Mouse (Mus musculus) bone marrow macrophage, adult 2 months (primary cell): ENCODE results near the gene Tle4.

Experiments
- CTCF ChIP-seq: IDR thresholded peaks from 2 replicates; pipeline ENCODE4 v1.5.1; 2012; ENCODE audit warnings: low read depth, mild to moderate bottlenecking, low read length, moderate library complexity
- POLR2A ChIP-seq: IDR thresholded peaks from 2 replicates; pipeline ENCODE4 v1.6.1; 2012; ENCODE audit warnings: mild to moderate bottlenecking, low read depth, low read length, borderline replicate concordance

DNA sequence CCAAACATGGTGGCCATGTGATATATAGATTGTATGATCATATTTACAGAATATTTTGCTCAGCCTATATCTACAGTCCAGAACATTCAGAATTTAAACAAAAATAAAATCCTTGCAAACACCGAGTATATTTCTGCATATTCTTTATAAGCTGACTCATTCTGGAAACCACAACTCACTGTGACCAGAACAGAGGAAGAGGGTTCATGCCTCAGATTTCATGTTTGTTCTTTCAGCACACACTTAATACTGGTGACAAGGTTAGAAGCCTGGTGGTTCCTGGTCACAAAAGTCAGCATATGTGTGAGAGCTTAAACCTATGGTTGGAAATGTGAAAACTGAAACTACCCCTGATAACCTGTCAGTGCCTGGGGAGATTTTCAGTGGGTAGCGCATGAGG is 129.1 kb downstream of the Tle4 start:
- TF ChIP-seq CTCF = no peak
- no peak for TF ChIP-seq POLR2A
